Mouse (Mus musculus): Measurements from ENCODE around the gene Dtd2. TPM values are rescaled to one million over a fixed set of nuclear protein-coding genes. Genes with fewer than 3 reads are reported as not detected.

Dtd2 gene
- polyA plus RNA-seq (2017; shearing (Covaris generic)) = 10 to 100 TPM in 1 of 2 experiments, 1 to 10 TPM in 1; 9.5 to 11.3 TPM

DNA sequence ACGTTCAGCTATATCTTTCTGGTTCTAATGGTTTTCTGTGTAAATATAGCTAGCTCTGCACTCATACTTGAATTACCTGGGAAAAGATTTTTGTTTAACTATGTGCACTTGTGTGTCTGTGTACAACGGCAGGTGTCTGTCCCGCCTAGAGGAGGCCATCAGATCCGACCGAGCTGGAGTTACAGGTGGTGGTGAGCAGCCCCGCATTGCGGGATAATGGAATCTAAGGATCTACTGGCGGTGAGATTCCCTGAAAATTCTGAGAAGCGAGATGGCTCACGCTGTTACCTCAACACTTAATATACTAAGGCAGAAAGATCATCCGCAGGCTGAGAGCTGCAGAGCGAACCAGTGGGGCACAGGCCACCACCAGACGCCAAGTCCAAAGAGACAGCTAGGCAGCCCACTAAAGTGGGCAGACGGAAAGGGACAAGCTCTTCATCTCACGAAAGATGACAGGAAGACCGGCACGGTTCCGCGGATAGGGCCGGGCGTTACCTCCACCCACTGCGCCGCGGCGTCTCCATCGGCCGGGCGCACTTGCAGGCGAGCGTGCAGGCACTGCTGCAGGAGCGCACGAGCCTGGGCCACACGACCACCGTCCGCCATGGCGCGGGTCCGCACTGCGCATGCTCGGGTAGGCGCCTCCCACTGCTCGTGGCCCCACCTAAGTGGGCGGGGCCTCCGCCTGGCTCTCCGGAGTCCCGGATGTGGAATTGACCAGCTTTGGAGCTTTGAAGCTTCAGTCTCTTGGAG lies at the start of gene Dtd2:
Gene Dtd2, minus strand, starts transcription at position 625 of the 756 bp plus-strand sequence.

DNA sequence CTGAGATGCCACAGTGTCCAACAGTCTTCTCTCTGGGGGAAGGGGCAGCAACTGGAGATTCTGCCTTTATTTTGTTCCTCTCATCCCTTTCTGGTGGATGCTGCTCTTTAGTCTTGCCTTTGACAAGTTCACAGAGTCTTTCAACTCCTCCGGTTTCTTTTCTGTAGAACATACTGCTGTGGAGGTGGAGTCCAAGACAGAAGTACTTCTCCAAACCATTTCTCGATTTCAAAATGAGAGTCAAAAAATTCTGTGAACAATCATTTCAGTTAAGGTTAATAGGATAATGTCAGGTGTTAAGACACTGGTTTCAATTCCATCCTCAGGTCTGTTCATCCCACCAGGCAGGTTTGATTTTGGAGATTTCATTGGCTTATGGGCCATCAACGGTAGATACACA lies 21.7 kb upstream of the Dtd2 start, which contains the start of gene Gpr33:
Gene Gpr33, minus strand, starts transcription at position 101 of the 400 bp plus-strand sequence.

GRCm38 (mm10) chr12:51971070-51971664 lies 35.1 kb downstream of the Dtd2 start, which contains the start of gene Heatr5a:
Gene Heatr5a, minus strand, starts transcription at chr12:51971321.

Other genes starting within 250 kb of the Dtd2 start
- gene Hectd1, start 177.0 kb downstream of the Dtd2 start, polyA plus RNA-seq (2017; shearing (Covaris generic)) = 10 to 100 TPM; 66.4 to 69.0 TPM
- gene Heatr5a, start 35.2 kb downstream of the Dtd2 start, polyA plus RNA-seq (2017; shearing (Covaris generic)) = 10 to 100 TPM in 1 of 2 experiments, 1 to 10 TPM in 1; 8.6 to 12.9 TPM
- gene Gpr33, start 21.6 kb upstream of the Dtd2 start, polyA plus RNA-seq (2017; shearing (Covaris generic)) = not detected
- 10 to 100 TPM in 1 of 2 experiments, 1 to 10 TPM in 1; 7.3 to 12.5 TPM for gene Nubpl, start 91.2 kb upstream of the Dtd2 start, polyA plus RNA-seq (2017; shearing (Covaris generic))

Data from inflammation-experienced regulatory T-cells (primary cell).